Mouse (Mus musculus): Measurements from ENCODE around the gene Itga1. TPM values are rescaled to one million over a fixed set of nuclear protein-coding genes. Genes with fewer than 3 reads are reported as not detected.

Gene Itga1
- total and polyA plus RNA-seq, 2 experiments from 2014 or later = 4.1 to 4.6 TPM

GRCm38 (mm10) chr13:114931775-114932294 lies 169.9 kb downstream of the Itga1 start, which contains the start of gene Itga2:
TSS of gene Itga2 (minus strand) at chr13:114932100.
- Histone ChIP-seq H3K4me3 (ENCODE audit: low read length) (peak within 1 kb of the TSS; percentile 42), H3K9me3 (ENCODE audit: low read length) (no peaks in the 10 kb centered on the region), H3K4me2 (ENCODE audit: low read depth, low read length) (peak within 1 kb of the TSS; percentile 92), H3K27ac (no peak within 1 kb of the TSS), H3K9ac (replicated peaks; ENCODE audit: low read length) (peak within 1 kb of the TSS; percentile 33; the same call in 1 of the 2 replicates), H3K4me1 (ENCODE audit: insufficient read depth, low read length) (peaks cover 12% of the 10 kb centered on the region; the same call in 1 of the 2 replicates), H3K27me3 (ENCODE audit: insufficient read depth, low read length) (no peaks in the 10 kb centered on the region), H3K36me3 (ENCODE audit: insufficient read depth, low read length) (no peaks in the 10 kb centered on the region)
- ATAC-seq (peak; percentile 66), DNase-seq (ENCODE audit: low spot score) (peak; percentile 57)
- TF ChIP-seq CTCF (IDR thresholded peaks at IDR 0.05; ENCODE audit: low read depth) = peak; percentile 54
- WGBS = 2% methylated on average over 28 of the region's 28 CpGs

- Histone ChIP-seq H3K4me3 (ENCODE audit: low read length) (peak overlapping the region; percentile 42), H3K4me1 (ENCODE audit: insufficient read depth, low read length) (peaks cover 12% of the 10 kb centered on the region; the same call in 1 of the 2 replicates), H3K27me3 (ENCODE audit: insufficient read depth, low read length) (no peaks in the 10 kb centered on the region), H3K4me2 (ENCODE audit: low read depth, low read length) (peak overlapping the region; percentile 92), H3K27ac (no peak overlapping the region), H3K9me3 (ENCODE audit: low read length) (no peaks in the 10 kb centered on the region), H3K9ac (replicated peaks; ENCODE audit: low read length) (0 out of 2 replicates have a peak overlapping the region, but pooled peaks have one; percentile 33), H3K36me3 (ENCODE audit: insufficient read depth, low read length) (no peaks in the 10 kb centered on the region)
- DNase-seq (ENCODE audit: low spot score) (no peak), ATAC-seq (peak; percentile 35; the same call in 1 of the 2 replicates)
- 1% methylated on average over 10 of the region's 10 CpGs for WGBS
- TF ChIP-seq CTCF (IDR thresholded peaks at IDR 0.05; ENCODE audit: low read depth) = no peak
Measured at GRCm38 (mm10) chr13:114930996-114931649, 170.6 kb downstream of the Itga1 start.

- DNase-seq (ENCODE audit: low spot score) (no peak), ATAC-seq (no peak)
- 71% methylated on average over 1 of the region's 1 CpGs for WGBS
- H3K4me2 ChIP-seq (ENCODE audit: low read depth, low read length) = no peak overlapping the region
- TF ChIP-seq CTCF (IDR thresholded peaks at IDR 0.05; ENCODE audit: low read depth) = no peak
- no peaks in the 10 kb centered on the region for H3K4me1 ChIP-seq (ENCODE audit: insufficient read depth, low read length)
- H3K9me3 ChIP-seq (ENCODE audit: low read length) = no peaks in the 10 kb centered on the region
- no peaks in the 10 kb centered on the region for H3K27me3 ChIP-seq (ENCODE audit: insufficient read depth, low read length)
- H3K36me3 ChIP-seq (ENCODE audit: insufficient read depth, low read length) = no peaks in the 10 kb centered on the region
- H3K4me3 ChIP-seq (ENCODE audit: low read length) = no peak overlapping the region
- H3K9ac ChIP-seq (replicated peaks; ENCODE audit: low read length) = no peak overlapping the region
- H3K27ac ChIP-seq = no peak overlapping the region
Measured at GRCm38 (mm10) chr13:114924785-114925184, 177.0 kb downstream of the Itga1 start.

- Histone ChIP-seq H3K4me3 (ENCODE audit: low read length) (no peak overlapping the region), H3K4me2 (ENCODE audit: low read depth, low read length) (peak overlapping the region; percentile 26), H3K27ac (no peak overlapping the region), H3K9ac (replicated peaks; ENCODE audit: low read length) (no peak overlapping the region), H3K9me3 (ENCODE audit: low read length) (no peaks in the 10 kb centered on the region), H3K4me1 (ENCODE audit: insufficient read depth, low read length) (no peaks in the 10 kb centered on the region), H3K27me3 (ENCODE audit: insufficient read depth, low read length) (no peaks in the 10 kb centered on the region), H3K36me3 (ENCODE audit: insufficient read depth, low read length) (no peaks in the 10 kb centered on the region)
- 10% methylated on average over 9 of the region's 9 CpGs for WGBS
- DNase-seq (ENCODE audit: low spot score) (peak; percentile 83), ATAC-seq (peak; percentile 91)
- peak; percentile 10; the same call in 1 of the 2 replicates for TF ChIP-seq CTCF (IDR thresholded peaks at IDR 0.05; ENCODE audit: low read depth)
Measured at GRCm38 (mm10) chr13:114923331-114923730, 178.4 kb downstream of the Itga1 start.

DNA sequence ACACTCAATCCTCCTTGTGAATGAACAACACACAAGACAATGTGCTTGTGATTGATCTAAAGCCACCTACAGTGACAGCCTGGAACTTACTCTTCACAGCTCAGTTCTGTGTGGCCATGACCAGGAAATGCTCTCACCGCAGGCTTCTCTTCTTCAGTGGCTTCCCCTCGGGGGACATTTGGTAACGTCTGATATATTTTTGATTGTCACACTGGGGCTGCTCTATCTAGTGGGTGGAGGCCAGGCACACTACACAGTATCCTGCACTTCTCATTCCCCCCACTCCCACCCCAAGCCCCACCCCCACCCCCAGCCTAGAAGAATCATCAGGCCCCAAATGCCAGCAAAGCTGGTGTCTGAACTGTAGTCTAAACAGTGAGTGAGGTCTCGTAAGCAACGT lies 186.0 kb downstream of the Itga1 start:
- H3K27me3 ChIP-seq (ENCODE audit: insufficient read depth, low read length) = no peaks in the 10 kb centered on the region
- no peak for TF ChIP-seq CTCF (IDR thresholded peaks at IDR 0.05; ENCODE audit: low read depth)
- no peaks in the 10 kb centered on the region for H3K4me1 ChIP-seq (ENCODE audit: insufficient read depth, low read length)
- H3K4me2 ChIP-seq (ENCODE audit: low read depth, low read length) = no peak overlapping the region
- H3K27ac ChIP-seq = no peak overlapping the region
- no peaks in the 10 kb centered on the region for H3K9me3 ChIP-seq (ENCODE audit: low read length)
- no peak overlapping the region for H3K9ac ChIP-seq (replicated peaks; ENCODE audit: low read length)
- H3K4me3 ChIP-seq (ENCODE audit: low read length) = no peak overlapping the region
- no peaks in the 10 kb centered on the region for H3K36me3 ChIP-seq (ENCODE audit: insufficient read depth, low read length)
- 67% methylated on average over 5 of the region's 5 CpGs for WGBS
- ATAC-seq (no peak), DNase-seq (ENCODE audit: low spot score) (no peak)

DNA sequence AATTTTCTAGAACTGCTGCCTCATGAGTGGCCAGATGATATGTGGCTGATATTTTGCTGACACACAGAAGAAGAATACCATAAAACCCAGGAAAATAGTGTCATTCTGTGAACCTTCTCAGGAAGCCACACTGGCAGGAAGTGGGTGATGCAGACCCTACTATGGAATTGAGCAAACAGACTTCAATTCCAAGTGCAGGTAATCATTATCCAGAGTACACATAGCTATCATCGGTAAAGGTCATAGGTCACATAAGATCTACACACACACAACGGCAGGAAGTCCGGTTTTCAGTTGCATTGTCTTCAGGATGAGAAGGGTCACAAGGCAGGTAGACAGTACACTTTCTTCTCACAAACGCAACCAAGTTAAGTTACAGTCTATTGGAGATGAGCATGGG lies 186.8 kb downstream of the Itga1 start:
- H3K4me2 ChIP-seq (ENCODE audit: low read depth, low read length) = no peak overlapping the region
- DNase-seq (ENCODE audit: low spot score) (no peak), ATAC-seq (no peak)
- H3K27ac ChIP-seq = no peak overlapping the region
- H3K36me3 ChIP-seq (ENCODE audit: insufficient read depth, low read length) = no peaks in the 10 kb centered on the region
- H3K27me3 ChIP-seq (ENCODE audit: insufficient read depth, low read length) = no peaks in the 10 kb centered on the region
- no peaks in the 10 kb centered on the region for H3K4me1 ChIP-seq (ENCODE audit: insufficient read depth, low read length)
- no peak for TF ChIP-seq CTCF (IDR thresholded peaks at IDR 0.05; ENCODE audit: low read depth)
- H3K9me3 ChIP-seq (ENCODE audit: low read length) = no peaks in the 10 kb centered on the region
- 86% methylated on average over 4 of the region's 4 CpGs for WGBS
- H3K9ac ChIP-seq (replicated peaks; ENCODE audit: low read length) = no peak overlapping the region
- H3K4me3 ChIP-seq (ENCODE audit: low read length) = no peak overlapping the region

DNA sequence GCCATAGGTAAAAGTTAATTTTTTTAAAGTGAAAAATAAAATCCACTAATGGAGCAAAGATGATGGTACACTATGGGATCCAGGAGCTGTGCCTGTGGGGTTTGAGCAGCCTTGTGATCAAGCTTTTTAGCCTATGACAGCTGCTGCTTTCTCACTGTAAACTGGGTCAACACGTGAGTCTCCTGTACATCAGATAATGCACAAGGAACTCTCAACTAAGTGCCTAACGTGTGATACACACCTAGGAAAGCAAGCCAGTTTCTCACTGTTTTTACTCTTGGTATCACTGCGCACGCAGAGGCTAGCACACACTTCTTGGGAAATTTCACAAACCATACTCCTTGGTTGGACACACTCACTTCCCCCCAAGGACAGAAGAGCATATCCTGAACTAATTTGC lies 187.2 kb downstream of the Itga1 start:
- Histone ChIP-seq H3K27me3 (ENCODE audit: insufficient read depth, low read length) (no peaks in the 10 kb centered on the region), H3K27ac (no peak overlapping the region), H3K9me3 (ENCODE audit: low read length) (no peaks in the 10 kb centered on the region), H3K36me3 (ENCODE audit: insufficient read depth, low read length) (no peaks in the 10 kb centered on the region), H3K4me2 (ENCODE audit: low read depth, low read length) (no peak overlapping the region), H3K4me1 (ENCODE audit: insufficient read depth, low read length) (no peaks in the 10 kb centered on the region), H3K9ac (replicated peaks; ENCODE audit: low read length) (no peak overlapping the region), H3K4me3 (ENCODE audit: low read length) (no peak overlapping the region)
- TF ChIP-seq CTCF (IDR thresholded peaks at IDR 0.05; ENCODE audit: low read depth) = no peak
- ATAC-seq = no peak
- no peak for DNase-seq (ENCODE audit: low spot score)
- WGBS = 93% methylated on average over 4 of the region's 4 CpGs
